19 mouse cellular contexts compared by ENCODE assay signal in the genomic region with DNA sequence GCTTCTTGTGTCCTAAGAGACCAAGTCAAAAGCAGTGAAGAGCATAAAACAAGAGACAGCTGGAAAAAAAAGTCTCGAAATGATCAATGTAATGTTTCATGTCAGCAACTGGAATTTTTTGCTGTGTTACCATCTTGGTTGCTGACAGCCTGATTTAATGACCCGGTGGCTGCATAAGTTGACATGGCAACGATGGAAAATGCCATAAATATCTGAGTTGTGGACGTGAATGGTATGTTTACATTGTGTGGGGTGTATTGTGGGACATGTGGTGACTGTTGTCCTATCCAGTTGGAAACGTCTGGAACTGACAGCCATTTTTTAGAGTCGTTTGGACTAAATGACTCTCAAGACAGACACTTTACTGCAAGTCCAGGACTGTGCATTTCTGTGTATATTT.
DNase-seq lines count a peak whose midpoint lies in the region; ATAC-seq and TF ChIP-seq lines count a peak whose summit lies in the region.
"Had no signal": no experiment of that assay in that cellular context is flagged by ENCODE, and none has a peak within 500 bp of the region (broad histone marks: within the 10 kb centered on the region; RNA-seq: fewer than 3 reads in every experiment).

No protein-coding gene starts in this region.

- DNase-seq in lung, embryonic 14.5 days: peak; percentile 31
- no peak for DNase-seq in lung, adult 2 months
- no peak for DNase-seq in neural tube, embryonic 11.5 days (ENCODE audit: low spot score)
- no peak for DNase-seq in neural tube, embryonic 10.5 days (ENCODE audit: extremely low spot score, low spot score)
- peak; percentile 58 for DNase-seq in forelimb bud, embryonic 11.5 days (ENCODE audit: low read depth, low spot score)
- no peak for DNase-seq in left cerebral cortex, postnatal 14 days (ENCODE audit: low spot score in 2 of 2)
- DNase-seq: adrenal gland, postnatal 10 days; cerebellum, adult 11 months; cerebellum, adult 8-10 months; cerebellum, postnatal 14 days; gastrocnemius, postnatal 36 days; heart, adult 11 months; heart, postnatal 36 days had no signal

- H3K36me3 ChIP-seq in lung, embryonic 14.5 days (ENCODE audit: insufficient read depth): no peaks in the 10 kb centered on the region
- no peaks in the 10 kb centered on the region for H3K36me3 ChIP-seq in neural tube, embryonic 11.5 days (ENCODE audit: control insufficient read depth, insufficient read depth, low read length)
- H3K36me3 ChIP-seq: embryonic facial prominence, embryonic 15.5 days; forebrain, embryonic 10.5 days; heart, embryonic 13.5 days; hindbrain, embryonic 15.5 days had no signal

- ATAC-seq in lung, embryonic 14.5 days (ENCODE audit: insufficient read depth): no peak; the same call in 1 of the 2 replicates
- ATAC-seq in neural tube, embryonic 11.5 days (ENCODE audit: insufficient read depth, low FRiP score, low TSS enrichment): peak; percentile 41; the same call in 1 of the 2 replicates
- ATAC-seq: forebrain, embryonic 14.5 days had no signal

- no peak overlapping the region for H3K4me2 ChIP-seq in lung, embryonic 14.5 days
- no peak overlapping the region for H3K4me2 ChIP-seq in neural tube, embryonic 11.5 days (ENCODE audit: low read depth)
- H3K4me2 ChIP-seq: embryonic facial prominence, embryonic 15.5 days; heart, embryonic 13.5 days; hindbrain, embryonic 15.5 days had no signal

- no peak for TF ChIP-seq CTCF in lung, embryonic 14.5 days (IDR thresholded peaks at IDR 0.05; ENCODE audit: low read depth)
- no peak for TF ChIP-seq CTCF in lung, adult 2 months (IDR thresholded peaks at IDR 0.05; ENCODE audit: insufficient read depth, low read length)

- H3K9me3 ChIP-seq in lung, embryonic 14.5 days (ENCODE audit: low read depth, low read length): no peaks in the 10 kb centered on the region
- H3K9me3 ChIP-seq in neural tube, embryonic 11.5 days (ENCODE audit: control insufficient read depth, low read length): no peaks in the 10 kb centered on the region
- H3K9me3 ChIP-seq: embryonic facial prominence, embryonic 15.5 days; forebrain, embryonic 10.5 days; heart, embryonic 13.5 days; hindbrain, embryonic 15.5 days had no signal

- intact Hi-C loops in left cerebral cortex, postnatal 14 days (cut with DNase I): no loop called here

- no peak overlapping the region for H3K27ac ChIP-seq in lung, embryonic 14.5 days (ENCODE audit: low read depth)
- no peak overlapping the region for H3K27ac ChIP-seq in neural tube, embryonic 11.5 days (ENCODE audit: low read depth, low read length)
- H3K27ac ChIP-seq: embryonic facial prominence, embryonic 15.5 days; forebrain, embryonic 10.5 days; heart, embryonic 13.5 days; hindbrain, embryonic 15.5 days had no signal

- H3K4me3 ChIP-seq in lung, embryonic 14.5 days (ENCODE audit: low read depth, low read length): no peak overlapping the region
- H3K4me3 ChIP-seq in lung, adult 2 months (replicated peaks; ENCODE audit: extremely low read depth, low read depth, low read length): no peak overlapping the region
- H3K4me3 ChIP-seq in neural tube, embryonic 11.5 days (ENCODE audit: low read depth, low read length): no peak overlapping the region
- H3K4me3 ChIP-seq: embryonic facial prominence, embryonic 15.5 days; erythroblast, embryonic 14.5 days; forebrain, embryonic 10.5 days; heart, embryonic 13.5 days; hindbrain, embryonic 15.5 days had no signal

- H3K9ac ChIP-seq in lung, embryonic 14.5 days: no peak overlapping the region
- H3K9ac ChIP-seq in neural tube, embryonic 11.5 days (ENCODE audit: low read length): no peak overlapping the region
- H3K9ac ChIP-seq: embryonic facial prominence, embryonic 15.5 days; heart, embryonic 13.5 days; hindbrain, embryonic 15.5 days had no signal

- 21% methylated on average over 6 of the region's 6 CpGs for WGBS in lung, embryonic 14.5 days
- WGBS in lung, adult 2 months: 37% methylated on average over 6 of the region's 6 CpGs
- 27% methylated on average over 6 of the region's 6 CpGs for WGBS in neural tube, embryonic 11.5 days

- TF ChIP-seq POLR2A in lung, adult 2 months (IDR thresholded peaks at IDR 0.05; ENCODE audit: borderline replicate concordance, extremely low read depth, low read depth, low read length): no peak

- H3K27me3 ChIP-seq in lung, embryonic 14.5 days (ENCODE audit: insufficient read depth, low read length): no peaks in the 10 kb centered on the region
- 0 out of 2 replicates have a peak, but pooled peaks cover 3% of the 10 kb centered on the region for H3K27me3 ChIP-seq in neural tube, embryonic 11.5 days (ENCODE audit: control insufficient read depth, insufficient read depth, low read length)
- H3K27me3 ChIP-seq: embryonic facial prominence, embryonic 15.5 days; heart, embryonic 13.5 days had no signal

- H3K4me1 ChIP-seq in lung, embryonic 14.5 days (ENCODE audit: insufficient read depth): no peaks in the 10 kb centered on the region
- H3K4me1 ChIP-seq in lung, adult 2 months (ENCODE audit: control insufficient read depth, insufficient read depth, low read length): no peaks in the 10 kb centered on the region
- H3K4me1 ChIP-seq in neural tube, embryonic 11.5 days (ENCODE audit: control insufficient read depth, insufficient read depth, low read length): no peaks in the 10 kb centered on the region
- H3K4me1 ChIP-seq: embryonic facial prominence, embryonic 15.5 days; forebrain, embryonic 10.5 days; heart, embryonic 13.5 days; hindbrain, embryonic 15.5 days had no signal

Comparison
In these comparisons a context has a peak if more than half of its experiments do, and no peak if none do; other contexts are left out.
1. DNase-seq: peak in lung, embryonic 14.5 days (single experiment) and forelimb bud, embryonic 11.5 days (single experiment); none in lung, adult 2 months (single experiment), neural tube, embryonic 11.5 days (single experiment), neural tube, embryonic 10.5 days (single experiment) and left cerebral cortex, postnatal 14 days (0 of 2).